Mouse (Mus musculus) ES-Bruce4 (cell line): Measurements from ENCODE around the gene Dcst2.

Experiments used
- CTCF ChIP-seq: IDR thresholded peaks from one replicate; pipeline ENCODE4 v1.8.1; 2011; ENCODE audit warnings: low read depth, low read length
- POLR2A ChIP-seq: IDR thresholded peaks from one replicate; pipeline ENCODE4 v1.8.1; 2011; ENCODE audit warnings: low read length; ENCODE audit not compliant: insufficient read depth

GRCm38 (mm10) chr3:89333053-89333452 lies 28.7 kb upstream of the Dcst2 start:
- TF ChIP-seq POLR2A (no peak), CTCF (no peak)
